Mouse (Mus musculus) liver, adult (tissue): ENCODE data around the gene Zap70.

Experiments
- GATA4 ChIP-seq: IDR thresholded peaks from 2 replicates; pipeline ENCODE4 v1.6.1; 2014; ENCODE audit warnings: mild to moderate bottlenecking, low read length; ENCODE audit not compliant: insufficient replicate concordance

Gene Zap70

DNA sequence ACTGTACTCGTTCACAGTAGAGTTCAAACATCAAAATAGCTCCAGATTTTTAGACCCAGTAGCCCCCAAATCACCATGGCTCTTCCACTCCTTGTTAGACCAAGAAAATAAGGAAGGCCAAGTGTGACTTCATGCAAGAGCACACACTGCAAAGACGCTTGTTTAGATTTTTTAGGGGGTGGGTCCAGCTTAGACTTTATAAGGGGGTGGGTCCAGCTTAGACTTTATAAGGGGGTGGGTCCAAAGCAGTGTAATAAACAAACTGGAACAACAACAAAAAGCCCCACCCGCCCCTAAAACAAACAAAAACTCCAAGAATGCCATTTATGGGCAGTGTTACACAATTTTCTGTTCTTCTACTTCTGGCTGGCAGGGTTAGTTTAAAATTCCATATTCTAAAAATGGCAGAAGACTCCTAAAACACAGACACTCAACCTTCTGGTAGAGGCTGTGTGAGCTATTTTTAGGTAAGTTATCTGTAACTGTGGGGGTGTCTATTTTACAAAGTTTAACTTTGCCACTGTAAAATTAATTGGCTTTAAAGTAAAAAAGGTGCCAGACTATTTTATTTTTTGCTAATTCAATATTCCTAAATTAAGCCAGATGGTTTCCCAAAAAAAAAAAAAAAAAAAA lies 38.9 kb downstream of the Zap70 start:
- no peak for TF ChIP-seq GATA4

DNA sequence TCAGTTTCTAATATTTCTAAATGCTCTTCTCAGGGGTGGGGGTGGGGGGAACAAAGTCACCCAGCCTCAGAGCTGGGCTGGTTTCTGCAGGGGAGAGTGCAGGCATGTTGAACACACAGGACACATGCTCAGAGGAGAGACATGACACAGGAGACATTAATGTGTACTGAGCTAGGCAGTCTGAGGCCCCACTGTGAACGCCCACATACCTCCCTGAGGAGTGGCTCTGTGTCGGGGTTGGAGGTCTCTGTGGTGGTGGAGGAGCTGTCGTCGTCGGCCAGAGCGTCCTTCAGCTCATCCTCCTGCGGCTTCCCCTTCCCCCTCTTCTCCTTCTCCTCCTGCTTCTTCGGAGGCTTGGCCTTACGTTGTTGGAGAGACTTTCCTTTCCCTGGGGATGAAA lies 42.7 kb downstream of the Zap70 start:
- TF ChIP-seq GATA4 = no peak

DNA sequence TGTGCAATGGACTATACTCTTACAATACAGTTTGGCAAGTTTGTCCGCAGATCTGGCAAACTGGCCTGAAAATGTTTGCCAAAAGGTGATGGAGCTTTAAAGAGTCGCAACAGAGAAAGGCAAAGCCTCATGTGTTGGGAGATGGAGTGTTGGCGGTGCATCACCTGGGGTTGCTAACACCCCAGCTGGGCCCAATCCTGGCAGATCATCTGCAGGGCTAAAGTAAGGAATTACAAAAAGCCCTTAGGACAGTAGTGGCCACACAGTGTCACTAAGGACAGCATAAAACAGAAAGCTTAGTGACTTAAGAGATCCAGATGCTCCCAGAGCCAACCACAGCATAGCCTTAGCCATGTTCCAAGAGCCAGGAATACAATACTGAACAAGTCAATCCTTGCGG lies 43.2 kb downstream of the Zap70 start:
- TF ChIP-seq GATA4 = no peak

DNA sequence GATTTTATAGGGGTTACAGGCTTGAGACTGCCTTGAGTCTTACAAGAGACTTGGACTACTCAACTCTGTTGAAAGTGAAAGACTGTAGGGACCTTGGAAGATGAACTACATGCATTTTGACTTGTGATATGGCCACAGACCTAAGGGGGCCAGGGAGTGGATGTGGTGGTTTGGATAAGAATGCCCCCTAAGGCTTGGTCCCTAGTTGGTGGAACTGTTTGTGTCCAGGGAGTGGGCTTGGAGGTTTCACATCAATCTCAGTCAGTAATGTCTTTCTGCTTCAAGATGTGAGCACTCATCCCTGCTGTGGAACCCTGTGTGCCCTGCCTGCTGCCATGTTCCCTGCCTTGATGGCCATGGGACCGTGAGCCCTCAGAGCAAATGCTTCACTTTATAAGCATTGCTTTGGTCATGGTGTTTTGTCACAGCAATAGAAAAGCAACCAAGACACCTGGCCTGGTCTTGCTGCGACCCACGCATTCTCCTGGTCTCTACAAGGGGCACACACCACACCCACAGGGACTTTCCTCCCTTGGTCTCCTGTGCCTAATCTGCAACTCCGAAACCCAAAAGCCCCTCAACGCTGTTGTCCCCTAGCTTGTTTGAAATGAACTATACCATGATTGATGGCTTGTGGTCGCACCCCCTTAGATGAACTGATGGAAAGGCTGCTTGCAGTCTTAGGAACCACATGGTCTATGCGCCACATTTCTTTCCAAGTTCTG lies 44.7 kb downstream of the Zap70 start:
- no peak for TF ChIP-seq GATA4

DNA sequence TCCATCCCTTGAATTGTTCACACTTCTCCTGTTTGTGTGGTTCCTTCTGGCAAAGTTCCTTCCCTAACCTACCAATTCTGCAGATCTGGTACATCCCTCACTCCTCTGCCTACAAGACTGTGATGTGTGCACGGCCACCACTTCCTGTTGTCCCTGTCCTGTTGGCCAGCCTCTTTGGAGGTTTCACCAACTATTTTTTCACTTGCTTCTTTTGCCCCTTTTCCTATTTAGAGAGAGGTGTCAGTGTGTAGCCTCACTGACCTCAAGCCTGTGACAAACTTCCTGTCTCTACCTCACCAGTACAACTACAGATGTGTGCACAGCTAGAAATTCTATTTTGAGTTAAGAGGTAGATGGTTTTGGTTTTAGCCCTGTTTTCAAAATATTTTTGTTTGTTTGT lies 45.5 kb downstream of the Zap70 start:
- TF ChIP-seq GATA4 = no peak

DNA sequence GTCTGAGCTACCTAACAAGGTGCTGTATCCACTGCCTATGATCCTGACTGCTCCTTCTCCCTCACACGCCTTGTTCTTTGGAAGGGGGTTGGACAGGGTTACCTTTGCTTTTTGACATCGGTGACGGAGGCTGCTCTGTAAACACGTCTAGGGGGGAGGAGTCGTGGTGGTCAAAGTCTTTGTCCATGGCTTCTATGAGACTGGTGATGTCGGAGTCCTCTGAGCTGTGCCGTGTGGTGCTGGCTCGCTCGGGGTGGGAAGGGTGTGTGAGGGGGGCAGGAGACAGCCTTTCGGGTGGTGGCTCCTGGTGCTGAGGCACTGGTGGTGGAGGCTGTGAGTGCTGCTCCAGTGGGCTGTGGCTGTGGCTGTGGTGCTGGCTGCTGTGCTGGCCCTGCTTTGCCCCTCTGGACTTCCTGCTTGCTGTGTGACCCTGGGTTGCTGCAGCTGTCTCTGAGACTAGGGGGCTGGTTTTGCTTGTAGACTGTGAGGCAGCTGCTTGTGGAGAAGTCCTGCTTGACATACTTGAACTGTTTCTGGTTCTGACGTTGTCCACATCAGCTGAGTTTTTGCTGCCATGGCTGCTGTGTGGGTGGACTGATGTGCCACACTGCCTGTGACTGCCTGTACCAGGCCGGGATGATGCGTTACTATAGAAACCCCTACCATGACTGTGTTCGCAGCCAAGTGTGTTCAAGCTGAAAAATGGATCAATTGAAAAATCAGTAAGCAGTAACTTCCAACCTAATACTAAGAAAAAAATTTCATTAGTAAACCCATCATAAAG lies 46.4 kb downstream of the Zap70 start:
- TF ChIP-seq GATA4 = no peak

DNA sequence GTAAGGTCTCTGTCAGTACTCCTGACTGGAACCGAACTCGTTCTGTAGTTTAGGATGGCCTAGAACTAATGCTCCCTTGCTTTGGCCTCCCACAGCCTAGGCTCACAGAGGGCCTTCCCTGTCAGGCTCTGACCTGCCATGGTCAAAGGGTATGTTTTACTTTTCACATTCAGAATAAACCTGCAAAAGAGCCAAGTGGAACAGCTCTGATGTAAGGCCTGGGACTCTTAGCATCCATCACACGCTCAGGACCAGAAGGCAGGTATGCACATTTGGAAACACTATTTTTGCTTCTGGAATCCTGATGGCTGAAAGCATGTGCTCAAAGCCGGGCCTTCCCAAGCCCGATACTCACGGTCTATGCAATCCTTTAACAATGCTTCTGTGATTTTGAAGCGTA lies 50.2 kb downstream of the Zap70 start:
- no peak for TF ChIP-seq GATA4

DNA sequence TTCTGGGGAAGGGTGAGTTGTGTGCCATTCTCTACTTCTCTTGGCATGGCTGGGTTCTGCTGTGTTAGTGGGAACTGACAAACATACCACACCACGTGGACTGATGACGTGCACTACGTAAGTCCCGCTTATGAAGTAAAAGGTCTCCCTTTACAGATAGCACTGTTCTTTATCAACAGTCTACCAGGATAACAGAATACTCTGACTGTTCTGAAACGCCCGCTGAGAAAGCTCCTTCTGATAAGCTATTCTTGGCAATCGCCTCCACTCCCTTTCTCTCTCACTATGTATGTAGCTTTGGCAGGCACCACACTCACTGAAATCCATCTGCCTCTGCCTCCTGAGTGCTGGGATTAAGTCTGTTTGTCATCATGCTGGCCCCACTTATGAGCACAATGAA lies 51.8 kb downstream of the Zap70 start:
- no peak for TF ChIP-seq GATA4

DNA sequence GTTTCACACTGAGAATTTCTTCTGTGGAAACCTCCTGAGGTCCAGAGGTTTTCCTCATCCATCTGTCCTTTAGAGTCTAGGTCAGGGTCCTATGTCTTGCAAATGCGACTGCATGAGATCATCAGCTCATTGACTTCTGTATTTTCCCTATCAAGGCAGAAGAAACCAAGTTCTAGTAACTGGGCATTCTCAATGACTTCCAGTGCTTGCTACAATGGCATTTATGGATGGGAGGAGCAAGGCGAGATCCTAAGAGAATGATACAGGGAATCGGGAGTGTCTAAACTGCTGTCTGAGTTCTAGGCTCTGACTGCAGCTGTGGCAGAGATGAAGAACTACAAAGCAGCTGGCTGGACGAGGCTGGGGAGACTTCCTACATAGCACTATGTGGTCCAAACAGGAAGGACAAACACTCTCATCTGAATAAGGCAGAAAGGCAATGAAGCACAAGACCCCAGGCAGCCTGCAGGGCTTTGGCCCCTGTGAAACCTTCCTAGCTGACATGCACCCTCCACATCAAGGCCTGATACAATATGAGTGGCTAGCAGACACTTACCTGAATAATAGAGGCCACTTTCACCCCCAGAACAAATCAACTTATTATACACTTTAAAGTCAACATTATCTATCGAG lies 52.8 kb downstream of the Zap70 start:
- no peak for TF ChIP-seq GATA4

DNA sequence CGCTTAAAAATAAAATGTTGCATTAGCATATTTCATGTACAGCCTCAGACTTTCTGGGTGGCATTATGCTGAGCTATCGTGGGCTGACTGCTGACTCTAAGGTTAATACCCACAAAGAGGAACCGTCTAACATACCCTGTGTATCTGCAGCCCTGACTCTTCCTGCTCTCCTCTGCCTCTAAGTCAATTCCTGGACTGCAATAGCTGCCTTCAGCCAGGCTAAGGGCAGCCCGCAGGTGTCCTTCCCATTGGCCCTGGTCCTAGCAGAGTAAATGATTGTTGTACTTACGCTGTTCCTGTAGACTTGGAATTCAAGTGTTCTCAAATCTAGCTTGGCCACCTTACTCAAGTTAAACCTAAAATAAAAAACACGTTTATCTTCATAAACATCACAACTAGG lies 53.6 kb downstream of the Zap70 start:
- no peak for TF ChIP-seq GATA4

DNA sequence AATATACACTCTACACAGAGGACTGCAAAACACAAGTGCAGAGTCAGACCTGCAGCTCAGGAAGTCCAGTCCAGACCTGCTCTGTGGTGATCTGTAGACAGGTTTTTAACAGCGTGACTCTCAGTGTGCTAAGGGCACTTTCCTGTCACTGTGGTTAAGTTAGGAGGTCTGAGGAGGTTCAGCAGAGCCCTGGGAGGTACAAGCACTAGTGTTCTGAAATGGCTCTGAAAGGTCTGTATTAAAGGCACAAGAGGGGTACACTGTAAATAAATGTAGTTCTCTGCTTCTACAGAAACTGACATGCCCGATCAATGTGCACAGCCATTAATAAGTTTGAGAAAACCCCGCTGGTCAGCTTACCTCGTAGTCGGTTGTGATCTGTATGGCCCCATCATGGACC lies 62.8 kb downstream of the Zap70 start:
- no peak for TF ChIP-seq GATA4

DNA sequence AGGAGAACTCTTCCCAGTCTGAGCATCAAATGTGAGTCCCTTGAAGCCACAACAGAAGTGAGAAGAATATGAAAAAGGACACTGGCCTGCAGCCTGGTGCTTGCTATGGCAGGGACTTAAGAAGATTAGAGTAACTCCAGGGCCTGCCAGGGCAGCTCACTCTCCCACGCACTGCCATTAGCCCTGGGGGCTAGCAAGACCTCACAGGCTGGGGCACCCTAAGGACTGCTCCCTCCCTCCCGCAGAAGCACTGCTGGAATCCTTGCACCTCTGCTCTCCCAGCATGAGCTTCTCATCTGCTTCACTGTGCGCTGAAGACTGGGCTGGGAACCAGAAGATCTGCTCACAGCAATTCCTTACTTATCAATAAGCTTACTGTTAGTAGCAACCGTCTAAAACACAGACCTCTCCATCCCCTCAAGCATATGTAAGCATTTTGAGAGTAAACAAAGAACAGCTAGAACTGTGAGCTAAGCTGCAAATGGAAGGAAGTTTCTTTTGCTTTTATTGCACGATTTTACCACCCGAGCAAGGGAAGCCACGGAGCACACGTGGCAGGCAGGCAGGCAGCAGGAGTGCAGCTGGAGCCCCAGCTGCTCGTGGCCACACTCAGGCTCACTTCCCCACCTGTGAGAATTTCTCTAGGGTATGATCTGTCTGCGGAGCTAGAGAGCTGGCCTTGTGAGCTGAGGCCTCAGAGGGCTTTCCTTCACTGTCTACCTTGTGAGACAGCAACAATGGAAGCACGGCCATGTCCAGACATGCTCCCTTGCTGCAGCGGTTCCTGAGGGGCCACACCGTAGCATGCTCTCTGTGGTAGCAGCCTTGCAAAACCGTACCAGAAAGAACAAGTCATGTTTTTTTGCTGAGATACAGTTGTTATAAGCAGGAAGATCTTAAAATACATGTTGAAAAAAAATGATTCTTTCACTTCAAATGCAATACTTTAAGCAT lies 69.6 kb downstream of the Zap70 start:
- no peak for TF ChIP-seq GATA4
